Mouse (Mus musculus): ENCODE measurements around the gene Auts2. TPM values are rescaled to one million over a fixed set of nuclear protein-coding genes. Genes with fewer than 3 reads are reported as not detected.
A peak's percentile ranks its signal among the peaks of the same experiment; 100 is the strongest.

Gene Auts2
- polyA plus RNA-seq, 2 experiments: 38.3 to 50.8 TPM

DNA sequence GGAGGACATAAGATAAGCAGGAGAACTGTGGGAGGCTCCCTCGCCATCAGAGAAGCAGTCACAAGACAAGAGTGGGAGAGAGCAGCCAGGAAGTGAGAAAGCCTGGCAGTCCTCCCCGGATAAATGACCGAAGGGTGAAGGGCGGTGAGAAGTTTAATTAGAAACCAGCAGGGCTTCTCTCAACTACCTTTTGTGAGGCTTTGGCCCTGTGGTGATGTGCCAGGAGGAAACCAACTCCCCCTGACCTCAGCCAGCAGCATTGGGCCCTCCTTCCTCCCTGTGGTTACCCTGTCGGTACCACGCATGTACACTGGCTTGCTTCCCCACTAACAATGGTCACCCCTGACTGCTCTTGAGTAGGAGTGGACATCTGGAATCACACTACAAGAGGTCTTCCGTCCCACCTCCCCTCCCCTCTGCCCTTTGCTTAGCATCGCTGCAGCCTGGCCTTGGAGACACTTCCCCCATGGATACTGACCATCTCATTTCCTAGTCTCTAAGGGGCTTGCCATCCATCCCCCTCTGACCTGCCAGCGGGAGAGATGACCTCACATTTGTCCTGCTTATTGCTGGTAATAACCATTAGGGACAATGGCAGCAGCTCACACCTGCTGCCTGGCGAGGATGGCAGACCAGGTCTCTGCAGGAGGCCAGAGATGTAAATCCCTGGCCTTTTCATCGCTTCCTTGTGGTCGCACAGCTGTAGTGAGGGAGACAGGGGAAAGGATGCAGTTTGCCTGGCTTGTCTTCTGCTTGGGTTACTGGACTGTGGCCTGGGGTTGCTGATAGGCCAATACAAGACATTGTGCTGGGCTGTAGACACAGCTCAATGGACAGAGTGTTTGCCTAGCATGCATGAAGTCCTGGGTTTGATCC lies 958.6 kb downstream of the Auts2 start:
- DNase-seq (ENCODE audit: low spot score) (no peak), ATAC-seq (ENCODE audit: low FRiP score, low read depth) (no peak)
- H3K4me1 ChIP-seq (ENCODE audit: control insufficient read depth, insufficient read depth, low read length): peaks cover 43% of the 10 kb centered on the region
- TF ChIP-seq POLR2A (IDR thresholded peaks at IDR 0.05; ENCODE audit: borderline replicate concordance, extremely low read depth, insufficient read depth, insufficient read length): no peak
- H3K4me3 ChIP-seq (replicated peaks; ENCODE audit: low read length): no peak overlapping the region
- H3K9ac ChIP-seq (ENCODE audit: low read depth, low read length, severe bottlenecking): no peak overlapping the region
- WGBS: 48% methylated on average over 12 of the region's 12 CpGs
- H3K9me3 ChIP-seq (ENCODE audit: control insufficient read depth, low read length): no peaks in the 10 kb centered on the region
- no peaks in the 10 kb centered on the region for H3K27me3 ChIP-seq (ENCODE audit: control insufficient read depth, insufficient read depth, low read length)
- H3K27ac ChIP-seq (replicated peaks; ENCODE audit: low read depth, low read length): no peak overlapping the region
- no peak overlapping the region for H3K4me2 ChIP-seq (replicated peaks; ENCODE audit: low read depth, low read length, severe bottlenecking)
- H3K36me3 ChIP-seq (ENCODE audit: control insufficient read depth, insufficient read depth, low read length): no peaks in the 10 kb centered on the region

DNA sequence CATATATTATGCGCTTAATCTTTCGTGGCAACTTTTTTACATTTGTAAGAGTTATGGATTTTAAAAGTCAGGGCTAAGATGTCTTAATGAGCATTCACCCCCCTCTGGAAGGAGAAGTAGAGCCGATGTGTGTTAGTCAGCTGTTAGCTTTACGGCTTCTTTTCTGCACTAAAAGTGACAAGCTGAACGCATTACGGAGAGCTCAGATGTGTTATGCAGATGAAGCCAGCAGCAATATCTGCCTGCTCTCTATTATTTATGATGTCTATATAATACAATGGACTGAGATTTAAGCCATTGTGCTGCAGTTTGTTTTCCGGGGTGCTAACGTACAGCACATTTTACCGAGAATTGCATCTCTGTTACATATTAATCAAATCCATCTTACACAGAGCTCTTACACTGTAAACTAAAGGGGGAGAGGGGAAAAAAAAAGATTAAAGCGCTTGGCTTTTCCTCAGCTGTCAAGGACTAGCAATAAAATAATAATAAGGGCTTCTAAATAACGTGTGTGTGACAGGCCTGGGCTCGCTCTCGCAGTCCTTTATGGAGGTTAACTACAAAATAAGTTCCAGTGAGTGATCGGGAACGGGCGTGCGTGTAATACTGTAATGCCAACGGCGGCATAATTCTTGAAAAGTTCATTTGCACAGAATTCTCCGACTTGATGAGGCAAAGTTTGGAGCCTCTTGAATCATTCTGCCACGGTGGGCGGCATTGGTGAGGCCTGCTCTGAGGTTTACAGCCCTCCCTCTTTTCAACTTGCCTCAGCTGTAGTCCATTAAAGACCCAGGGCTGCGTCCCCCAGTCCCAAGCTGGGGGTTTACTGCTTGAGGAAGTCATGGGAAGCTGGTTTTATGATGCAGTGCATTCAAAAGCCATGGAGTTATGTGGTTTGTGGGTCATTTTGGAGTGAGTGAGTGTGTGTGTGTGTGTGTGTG lies 961.8 kb downstream of the Auts2 start:
- WGBS: 11% methylated on average over 23 of the region's 23 CpGs

DNA sequence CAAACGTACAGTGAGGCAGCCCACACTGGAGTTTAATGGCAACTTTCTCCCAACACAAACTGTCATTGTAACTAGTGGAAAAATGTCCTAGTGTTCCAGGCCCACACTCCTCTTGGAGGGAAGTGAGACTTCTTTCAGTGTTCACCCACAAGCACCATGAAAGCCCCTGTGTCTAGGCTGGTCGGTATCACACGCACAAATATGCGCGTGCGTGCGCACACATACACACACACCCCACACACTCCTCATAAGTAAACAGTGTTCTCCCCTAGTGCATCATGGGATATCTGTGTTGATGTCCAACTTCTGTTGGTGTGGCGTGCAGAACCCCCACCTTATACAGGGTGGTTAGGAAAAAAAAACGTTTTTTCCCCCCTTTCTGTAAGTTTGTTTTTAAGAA lies 964.4 kb downstream of the Auts2 start:
- 74% methylated on average over 9 of the region's 9 CpGs for WGBS
- Histone ChIP-seq H3K27ac (replicated peaks; ENCODE audit: low read depth, low read length) (peak overlapping the region; percentile 40; the same call in 1 of the 2 replicates), H3K9me3 (ENCODE audit: control insufficient read depth, low read length) (no peaks in the 10 kb centered on the region), H3K9ac (ENCODE audit: low read depth, low read length, severe bottlenecking) (no peak overlapping the region), H3K4me3 (replicated peaks; ENCODE audit: low read length) (no peak overlapping the region), H3K4me2 (replicated peaks; ENCODE audit: low read depth, low read length, severe bottlenecking) (no peak overlapping the region), H3K27me3 (ENCODE audit: control insufficient read depth, insufficient read depth, low read length) (no peaks in the 10 kb centered on the region), H3K4me1 (ENCODE audit: control insufficient read depth, insufficient read depth, low read length) (peaks cover 25% of the 10 kb centered on the region), H3K36me3 (ENCODE audit: control insufficient read depth, insufficient read depth, low read length) (no peaks in the 10 kb centered on the region)
- TF ChIP-seq POLR2A (IDR thresholded peaks at IDR 0.05; ENCODE audit: borderline replicate concordance, extremely low read depth, insufficient read depth, insufficient read length): no peak
- ATAC-seq (ENCODE audit: low FRiP score, low read depth): peak; percentile 35
- DNase-seq (ENCODE audit: low spot score): no peak

More for the DNA sequence above, 961.8 kb downstream of the Auts2 start:
- Histone ChIP-seq H3K4me2 (replicated peaks; ENCODE audit: low read depth, low read length, severe bottlenecking) (peak overlapping the region; percentile 29), H3K4me3 (replicated peaks; ENCODE audit: low read length) (no peak overlapping the region), H3K9ac (ENCODE audit: low read depth, low read length, severe bottlenecking) (no peak overlapping the region), H3K36me3 (ENCODE audit: control insufficient read depth, insufficient read depth, low read length) (no peaks in the 10 kb centered on the region), H3K27me3 (ENCODE audit: control insufficient read depth, insufficient read depth, low read length) (no peaks in the 10 kb centered on the region), H3K27ac (replicated peaks; ENCODE audit: low read depth, low read length) (no peak overlapping the region; the same call in 1 of the 2 replicates), H3K4me1 (ENCODE audit: control insufficient read depth, insufficient read depth, low read length) (peaks cover 39% of the 10 kb centered on the region), H3K9me3 (ENCODE audit: control insufficient read depth, low read length) (no peaks in the 10 kb centered on the region)
- peak; percentile 57 for DNase-seq (ENCODE audit: low spot score)
- no peak for TF ChIP-seq POLR2A (IDR thresholded peaks at IDR 0.05; ENCODE audit: borderline replicate concordance, extremely low read depth, insufficient read depth, insufficient read length)
- ATAC-seq (ENCODE audit: low FRiP score, low read depth): peak; percentile 45; the same call in 1 of the 2 replicates

DNA sequence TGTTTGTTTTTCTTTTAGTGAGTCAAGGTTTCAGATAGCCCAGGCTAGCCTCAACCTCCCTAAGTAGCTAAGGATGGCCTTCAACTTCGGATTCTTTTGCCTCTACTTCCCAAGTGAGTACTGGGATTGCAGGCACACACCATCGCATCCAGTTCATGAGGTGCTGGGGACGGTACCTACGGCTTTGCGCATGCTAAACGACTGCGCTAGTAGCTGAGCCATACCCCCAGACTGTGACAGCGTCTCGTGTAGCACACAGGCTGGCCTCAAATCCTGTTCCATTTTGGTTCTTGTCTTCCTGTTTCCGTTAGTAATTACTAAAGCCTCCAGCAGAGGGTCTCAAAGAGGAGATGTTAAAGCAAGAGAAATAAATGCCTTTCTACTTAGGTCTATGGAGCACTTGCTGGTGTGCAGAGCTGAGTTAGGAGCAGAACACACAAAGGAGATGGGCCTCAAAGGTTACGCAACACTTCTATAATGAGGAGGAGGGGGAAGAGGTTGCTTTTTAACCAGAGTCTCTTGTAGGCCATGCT lies 967.3 kb downstream of the Auts2 start:
- no peak overlapping the region for H3K27ac ChIP-seq (replicated peaks; ENCODE audit: low read depth, low read length)
- no peaks in the 10 kb centered on the region for H3K9me3 ChIP-seq (ENCODE audit: control insufficient read depth, low read length)
- H3K9ac ChIP-seq (ENCODE audit: low read depth, low read length, severe bottlenecking): no peak overlapping the region
- no peaks in the 10 kb centered on the region for H3K27me3 ChIP-seq (ENCODE audit: control insufficient read depth, insufficient read depth, low read length)
- peaks cover 12% of the 10 kb centered on the region for H3K4me1 ChIP-seq (ENCODE audit: control insufficient read depth, insufficient read depth, low read length)
- no peak overlapping the region for H3K4me3 ChIP-seq (replicated peaks; ENCODE audit: low read length)
- no peaks in the 10 kb centered on the region for H3K36me3 ChIP-seq (ENCODE audit: control insufficient read depth, insufficient read depth, low read length)
- TF ChIP-seq POLR2A (IDR thresholded peaks at IDR 0.05; ENCODE audit: borderline replicate concordance, extremely low read depth, insufficient read depth, insufficient read length): no peak
- H3K4me2 ChIP-seq (replicated peaks; ENCODE audit: low read depth, low read length, severe bottlenecking): no peak overlapping the region
- WGBS: 65% methylated on average over 11 of the region's 11 CpGs
- DNase-seq (ENCODE audit: low spot score) (no peak), ATAC-seq (ENCODE audit: low FRiP score, low read depth) (no peak)

DNA sequence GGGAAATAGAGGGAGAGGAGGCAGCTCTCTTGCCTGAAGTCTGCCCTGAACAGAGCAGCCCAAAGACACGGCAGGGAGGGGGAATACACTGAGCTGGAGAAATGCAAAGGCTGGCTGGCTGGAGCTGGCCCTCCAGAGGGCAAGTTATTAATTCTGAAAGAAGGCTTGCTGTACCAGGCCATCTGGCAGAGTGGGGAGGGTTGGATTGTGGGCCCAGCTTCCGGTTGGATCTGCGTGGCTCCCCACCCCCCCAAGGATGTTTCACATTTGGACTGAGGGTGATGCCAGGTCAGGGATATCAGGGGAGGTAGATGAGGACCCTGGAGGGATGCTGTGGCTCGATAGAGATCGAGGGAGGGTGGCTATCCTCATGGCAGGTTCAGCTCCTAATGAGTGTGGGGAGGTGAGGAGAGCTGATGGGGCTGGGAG lies 968.0 kb downstream of the Auts2 start:
- ATAC-seq (ENCODE audit: low FRiP score, low read depth) (no peak), DNase-seq (ENCODE audit: low spot score) (no peak)
- Histone ChIP-seq H3K27ac (replicated peaks; ENCODE audit: low read depth, low read length) (no peak overlapping the region), H3K4me3 (replicated peaks; ENCODE audit: low read length) (no peak overlapping the region), H3K4me2 (replicated peaks; ENCODE audit: low read depth, low read length, severe bottlenecking) (no peak overlapping the region), H3K9ac (ENCODE audit: low read depth, low read length, severe bottlenecking) (no peak overlapping the region), H3K27me3 (ENCODE audit: control insufficient read depth, insufficient read depth, low read length) (no peaks in the 10 kb centered on the region), H3K4me1 (ENCODE audit: control insufficient read depth, insufficient read depth, low read length) (peaks cover 8% of the 10 kb centered on the region), H3K36me3 (ENCODE audit: control insufficient read depth, insufficient read depth, low read length) (no peaks in the 10 kb centered on the region), H3K9me3 (ENCODE audit: control insufficient read depth, low read length) (no peaks in the 10 kb centered on the region)
- 31% methylated on average over 5 of the region's 5 CpGs for WGBS
- TF ChIP-seq POLR2A (IDR thresholded peaks at IDR 0.05; ENCODE audit: borderline replicate concordance, extremely low read depth, insufficient read depth, insufficient read length): no peak

All from limb, embryonic 14.5 days (tissue).